Mouse (Mus musculus): ENCODE measurements around the gene Mid1. TPM values are rescaled to one million over a fixed set of nuclear protein-coding genes. Genes with fewer than 3 reads are reported as not detected.
"Not testable (repeated sequence)": the region's sequence is repeated elsewhere in the genome, so short reads cannot be mapped to it uniquely, and the experiment has no call there.

Gene Mid1
- polyA plus RNA-seq, 1 experiment from 2014 or later, result 27.4 TPM

- DNase-seq (ENCODE audit: low spot score) (peak; percentile 49), ATAC-seq (replicated peaks; ENCODE audit: low FRiP score) (0 out of 2 replicates have a peak, but pooled peaks have one; percentile 16)
- H3K36me3 ChIP-seq (ENCODE audit: control insufficient read depth, insufficient read depth, low read length), result peaks cover 12% of the 10 kb centered on the region
- H3K9me3 ChIP-seq (ENCODE audit: control insufficient read depth, low read length); H3K27ac ChIP-seq (ENCODE audit: low read depth, low read length); H3K4me1 ChIP-seq (replicated peaks; ENCODE audit: control insufficient read depth, insufficient read depth, low read length); H3K4me3 ChIP-seq (ENCODE audit: low read depth, low read length); H3K27me3 ChIP-seq (ENCODE audit: control insufficient read depth, insufficient read depth, low read length); H3K9ac ChIP-seq (ENCODE audit: low read length); H3K4me2 ChIP-seq (ENCODE audit: low read depth, low read length, severe bottlenecking): not testable (repeated sequence)
- 90% methylated on average over 7 of the region's 7 CpGs for WGBS
Measured at GRCm38 (mm10) chrX:169970546-169970945, 285.5 kb downstream of the Mid1 start.

DNA sequence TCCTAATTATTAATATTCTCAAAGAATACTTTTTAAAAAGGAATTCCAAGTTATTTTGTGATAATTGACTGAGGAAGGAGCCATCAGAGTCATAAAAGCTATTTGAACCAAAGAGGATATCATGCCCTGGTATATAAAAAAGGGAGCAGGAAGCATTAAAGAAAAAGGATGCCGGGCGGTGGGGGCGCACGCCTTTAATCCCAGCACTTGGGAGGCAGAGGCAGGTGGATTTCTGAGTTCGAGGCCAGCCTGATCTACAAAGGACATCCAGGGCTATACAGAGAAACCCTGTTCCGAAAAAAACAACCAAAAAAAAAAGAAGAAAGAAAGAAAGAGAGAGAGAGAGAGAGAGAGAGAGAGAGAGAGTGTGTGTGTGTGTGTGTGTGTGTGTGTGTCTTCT, 286.6 kb downstream of the Mid1 start:
- not testable (repeated sequence) for ATAC-seq (replicated peaks; ENCODE audit: low FRiP score); H3K27ac ChIP-seq (ENCODE audit: low read depth, low read length); H3K4me2 ChIP-seq (ENCODE audit: low read depth, low read length, severe bottlenecking); H3K4me1 ChIP-seq (replicated peaks; ENCODE audit: control insufficient read depth, insufficient read depth, low read length); DNase-seq (ENCODE audit: low spot score); H3K4me3 ChIP-seq (ENCODE audit: low read depth, low read length); H3K9ac ChIP-seq (ENCODE audit: low read length); H3K27me3 ChIP-seq (ENCODE audit: control insufficient read depth, insufficient read depth, low read length)
- Histone ChIP-seq H3K9me3 (ENCODE audit: control insufficient read depth, low read length) (peaks cover 11% of the 10 kb centered on the region; the same call in 1 of the 2 replicates), H3K36me3 (ENCODE audit: control insufficient read depth, insufficient read depth, low read length) (peaks cover 12% of the 10 kb centered on the region)
- 92% methylated on average over 6 of the region's 6 CpGs for WGBS

DNA sequence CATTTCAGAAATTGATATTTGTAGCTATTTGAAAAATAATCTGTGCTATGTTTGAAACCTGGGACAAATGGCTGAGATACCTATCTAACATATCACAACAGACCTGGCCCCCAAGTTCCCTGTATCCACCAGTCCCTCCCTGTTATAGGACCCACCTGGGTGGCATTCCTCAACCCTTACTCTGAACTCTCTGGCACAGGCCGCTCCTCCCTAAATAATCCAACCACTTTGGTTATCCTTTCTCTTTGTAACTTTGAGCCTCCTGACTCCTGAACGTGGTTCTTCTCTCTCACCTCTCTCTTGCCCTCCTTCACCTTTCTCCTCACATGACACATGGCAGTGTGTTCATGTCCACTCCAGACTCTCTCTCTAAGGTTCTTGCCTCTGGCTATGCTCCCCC, 287.1 kb downstream of the Mid1 start:
- not testable (repeated sequence) for H3K27me3 ChIP-seq (ENCODE audit: control insufficient read depth, insufficient read depth, low read length); H3K27ac ChIP-seq (ENCODE audit: low read depth, low read length); H3K9ac ChIP-seq (ENCODE audit: low read length); H3K4me3 ChIP-seq (ENCODE audit: low read depth, low read length); H3K4me2 ChIP-seq (ENCODE audit: low read depth, low read length, severe bottlenecking); H3K4me1 ChIP-seq (replicated peaks; ENCODE audit: control insufficient read depth, insufficient read depth, low read length)
- ATAC-seq (replicated peaks; ENCODE audit: low FRiP score) (peak; percentile 50), DNase-seq (ENCODE audit: low spot score) (peak; percentile 63)
- peaks cover 11% of the 10 kb centered on the region; the same call in 1 of the 2 replicates for H3K9me3 ChIP-seq (ENCODE audit: control insufficient read depth, low read length)
- 82% methylated on average over 2 of the region's 2 CpGs for WGBS
- H3K36me3 ChIP-seq (ENCODE audit: control insufficient read depth, insufficient read depth, low read length), result peaks cover 13% of the 10 kb centered on the region

- Histone ChIP-seq H3K36me3 (ENCODE audit: control insufficient read depth, insufficient read depth, low read length) (peaks cover 15% of the 10 kb centered on the region), H3K9me3 (ENCODE audit: control insufficient read depth, low read length) (peaks cover 11% of the 10 kb centered on the region; the same call in 1 of the 2 replicates)
- not testable (repeated sequence) for H3K9ac ChIP-seq (ENCODE audit: low read length); H3K4me3 ChIP-seq (ENCODE audit: low read depth, low read length); H3K4me2 ChIP-seq (ENCODE audit: low read depth, low read length, severe bottlenecking); ATAC-seq (replicated peaks; ENCODE audit: low FRiP score); H3K27me3 ChIP-seq (ENCODE audit: control insufficient read depth, insufficient read depth, low read length); H3K27ac ChIP-seq (ENCODE audit: low read depth, low read length); H3K4me1 ChIP-seq (replicated peaks; ENCODE audit: control insufficient read depth, insufficient read depth, low read length)
- WGBS, result 78% methylated on average over 6 of the region's 6 CpGs
- peak; percentile 43 for DNase-seq (ENCODE audit: low spot score)
Measured at GRCm38 (mm10) chrX:169972791-169973494, 287.9 kb downstream of the Mid1 start.

DNA sequence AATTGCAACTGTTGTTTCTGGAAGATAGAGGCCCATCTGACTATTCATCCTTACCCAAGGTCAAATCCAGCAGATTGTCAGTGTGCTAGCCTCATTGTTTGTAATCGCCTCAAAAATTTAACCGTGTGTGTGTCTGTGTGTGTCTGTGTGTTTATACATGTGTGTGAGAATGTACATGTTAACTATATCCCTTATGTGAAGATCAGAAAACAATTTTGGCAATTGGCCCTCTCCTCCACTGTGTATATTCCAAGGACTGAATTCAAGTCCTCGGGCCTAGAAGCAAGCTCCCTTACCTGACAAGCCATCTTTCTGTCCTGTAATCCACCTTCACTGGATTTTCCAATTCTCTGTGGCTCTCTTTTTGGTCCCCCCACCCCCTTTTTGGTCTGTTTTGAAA, 288.8 kb downstream of the Mid1 start:
- 62% methylated on average over 3 of the region's 3 CpGs for WGBS

GRCm38 (mm10) chrX:169974456-169974855, 289.5 kb downstream of the Mid1 start:
- not testable (repeated sequence) for H3K4me3 ChIP-seq (ENCODE audit: low read depth, low read length); H3K27ac ChIP-seq (ENCODE audit: low read depth, low read length); ATAC-seq (replicated peaks; ENCODE audit: low FRiP score); H3K4me1 ChIP-seq (replicated peaks; ENCODE audit: control insufficient read depth, insufficient read depth, low read length); DNase-seq (ENCODE audit: low spot score); H3K4me2 ChIP-seq (ENCODE audit: low read depth, low read length, severe bottlenecking); H3K27me3 ChIP-seq (ENCODE audit: control insufficient read depth, insufficient read depth, low read length); H3K9ac ChIP-seq (ENCODE audit: low read length)
- H3K9me3 ChIP-seq (ENCODE audit: control insufficient read depth, low read length), result peaks cover 13% of the 10 kb centered on the region; the same call in 1 of the 2 replicates
- peaks cover 15% of the 10 kb centered on the region for H3K36me3 ChIP-seq (ENCODE audit: control insufficient read depth, insufficient read depth, low read length)
- WGBS, result 68% methylated on average over 4 of the region's 4 CpGs

More for the DNA sequence above, 288.8 kb downstream of the Mid1 start:
- Histone ChIP-seq H3K9me3 (ENCODE audit: control insufficient read depth, low read length) (peaks cover 13% of the 10 kb centered on the region; the same call in 1 of the 2 replicates), H3K36me3 (ENCODE audit: control insufficient read depth, insufficient read depth, low read length) (peaks cover 15% of the 10 kb centered on the region)
- not testable (repeated sequence) for H3K4me1 ChIP-seq (replicated peaks; ENCODE audit: control insufficient read depth, insufficient read depth, low read length); H3K27me3 ChIP-seq (ENCODE audit: control insufficient read depth, insufficient read depth, low read length); DNase-seq (ENCODE audit: low spot score); H3K4me2 ChIP-seq (ENCODE audit: low read depth, low read length, severe bottlenecking); H3K9ac ChIP-seq (ENCODE audit: low read length); H3K27ac ChIP-seq (ENCODE audit: low read depth, low read length); H3K4me3 ChIP-seq (ENCODE audit: low read depth, low read length); ATAC-seq (replicated peaks; ENCODE audit: low FRiP score)

GRCm38 (mm10) chrX:169974974-169975373, 290.0 kb downstream of the Mid1 start:
- H3K4me2 ChIP-seq (ENCODE audit: low read depth, low read length, severe bottlenecking); H3K27me3 ChIP-seq (ENCODE audit: control insufficient read depth, insufficient read depth, low read length); H3K4me3 ChIP-seq (ENCODE audit: low read depth, low read length); ATAC-seq (replicated peaks; ENCODE audit: low FRiP score); H3K9ac ChIP-seq (ENCODE audit: low read length); H3K4me1 ChIP-seq (replicated peaks; ENCODE audit: control insufficient read depth, insufficient read depth, low read length); DNase-seq (ENCODE audit: low spot score); H3K27ac ChIP-seq (ENCODE audit: low read depth, low read length): not testable (repeated sequence)
- Histone ChIP-seq H3K36me3 (ENCODE audit: control insufficient read depth, insufficient read depth, low read length) (peaks cover 16% of the 10 kb centered on the region), H3K9me3 (ENCODE audit: control insufficient read depth, low read length) (peaks cover 16% of the 10 kb centered on the region; the same call in 1 of the 2 replicates)
- 83% methylated on average over 6 of the region's 6 CpGs for WGBS

DNA sequence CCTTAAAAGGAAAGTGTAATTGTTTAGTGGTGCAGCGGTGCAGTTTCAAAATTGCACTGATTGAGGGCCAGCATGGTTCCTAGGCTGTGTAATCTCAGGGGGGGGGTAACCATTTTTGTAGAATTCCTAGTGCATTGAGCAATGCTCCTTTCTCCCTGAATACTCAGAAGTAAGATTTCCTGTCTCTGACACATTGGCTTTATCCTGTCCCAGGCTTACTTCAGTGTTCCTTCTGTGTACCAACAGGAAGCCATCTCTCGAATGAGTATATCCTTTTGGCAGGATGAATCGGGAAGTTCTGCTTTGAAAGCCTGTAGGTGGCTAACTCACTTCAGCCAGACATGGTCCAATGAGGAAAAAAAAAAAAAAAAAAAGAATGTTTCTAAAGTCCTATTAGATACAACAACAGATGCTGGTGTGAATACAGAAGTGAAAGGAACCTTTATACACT, 290.7 kb downstream of the Mid1 start:
- ATAC-seq (replicated peaks; ENCODE audit: low FRiP score); H3K4me2 ChIP-seq (ENCODE audit: low read depth, low read length, severe bottlenecking); H3K9ac ChIP-seq (ENCODE audit: low read length); H3K27me3 ChIP-seq (ENCODE audit: control insufficient read depth, insufficient read depth, low read length); DNase-seq (ENCODE audit: low spot score); H3K27ac ChIP-seq (ENCODE audit: low read depth, low read length); H3K4me3 ChIP-seq (ENCODE audit: low read depth, low read length); H3K4me1 ChIP-seq (replicated peaks; ENCODE audit: control insufficient read depth, insufficient read depth, low read length): not testable (repeated sequence)
- 85% methylated on average over 3 of the region's 3 CpGs for WGBS
- H3K36me3 ChIP-seq (ENCODE audit: control insufficient read depth, insufficient read depth, low read length), result peaks cover 18% of the 10 kb centered on the region
- peaks cover 16% of the 10 kb centered on the region; the same call in 1 of the 2 replicates for H3K9me3 ChIP-seq (ENCODE audit: control insufficient read depth, low read length)
